Mouse (Mus musculus): ENCODE data around the gene Gm9970.
"Not testable (repeated sequence)": the region's sequence is repeated elsewhere in the genome, so short reads cannot be mapped to it uniquely, and the experiment has no call there.

Gene Gm9970

GRCm38 (mm10) chr5:31221304-31221945, 19.6 kb downstream of the Gm9970 start:
- peak; percentile 57 for DNase-seq

- peak; percentile 99 for DNase-seq
Observed at GRCm38 (mm10) chr5:31220448-31221303, 20.4 kb downstream of the Gm9970 start, which contains the start of gene Ppm1g. Ppm1g (minus strand) TSS chr5:31220687.

- DNase-seq: no peak
Observed at GRCm38 (mm10) chr5:31219911-31220447, 21.1 kb downstream of the Gm9970 start.

- no peak for DNase-seq
Observed at GRCm38 (mm10) chr5:31219474-31219873, 21.6 kb downstream of the Gm9970 start.

GRCm38 (mm10) chr5:31219070-31219469, 22.0 kb downstream of the Gm9970 start:
- no peak for DNase-seq

GRCm38 (mm10) chr5:31218294-31218693, 22.7 kb downstream of the Gm9970 start:
- no peak for DNase-seq

GRCm38 (mm10) chr5:31216554-31216953, 24.5 kb downstream of the Gm9970 start:
- DNase-seq: not testable (repeated sequence)

- no peak for DNase-seq
Observed at GRCm38 (mm10) chr5:31204421-31204820, 36.6 kb downstream of the Gm9970 start.

GRCm38 (mm10) chr5:31203866-31204265, 37.2 kb downstream of the Gm9970 start:
- DNase-seq: no peak

GRCm38 (mm10) chr5:31202933-31203332, 38.1 kb downstream of the Gm9970 start:
- DNase-seq: no peak

GRCm38 (mm10) chr5:31201742-31202590, 39.1 kb downstream of the Gm9970 start, which contains the start of gene Zfp513:
Zfp513 (minus strand) TSS chr5:31202303.
- DNase-seq: peak; percentile 98

- no peak for DNase-seq
Observed at GRCm38 (mm10) chr5:31201042-31201741, 39.8 kb downstream of the Gm9970 start.

- DNase-seq: peak; percentile 29
Observed at GRCm38 (mm10) chr5:31200327-31200768, 40.7 kb downstream of the Gm9970 start.

- DNase-seq: no peak
Observed at GRCm38 (mm10) chr5:31199893-31200292, 41.1 kb downstream of the Gm9970 start.

GRCm38 (mm10) chr5:31199321-31199892, 41.6 kb downstream of the Gm9970 start:
- DNase-seq: no peak

- DNase-seq: no peak
Observed at GRCm38 (mm10) chr5:31198616-31199320, 42.3 kb downstream of the Gm9970 start.

GRCm38 (mm10) chr5:31198170-31198569, 42.9 kb downstream of the Gm9970 start:
- DNase-seq: no peak

GRCm38 (mm10) chr5:31197072-31197471, 44.0 kb downstream of the Gm9970 start:
- DNase-seq: no peak

- no peak for DNase-seq
Observed at GRCm38 (mm10) chr5:31196207-31196606, 44.8 kb downstream of the Gm9970 start.

GRCm38 (mm10) chr5:31195671-31196070, 45.4 kb downstream of the Gm9970 start:
- no peak for DNase-seq

Measured in kidney, postnatal 14 days (tissue).